Mouse (Mus musculus): ENCODE results near the gene Epha2.

The Epha2 gene

DNA sequence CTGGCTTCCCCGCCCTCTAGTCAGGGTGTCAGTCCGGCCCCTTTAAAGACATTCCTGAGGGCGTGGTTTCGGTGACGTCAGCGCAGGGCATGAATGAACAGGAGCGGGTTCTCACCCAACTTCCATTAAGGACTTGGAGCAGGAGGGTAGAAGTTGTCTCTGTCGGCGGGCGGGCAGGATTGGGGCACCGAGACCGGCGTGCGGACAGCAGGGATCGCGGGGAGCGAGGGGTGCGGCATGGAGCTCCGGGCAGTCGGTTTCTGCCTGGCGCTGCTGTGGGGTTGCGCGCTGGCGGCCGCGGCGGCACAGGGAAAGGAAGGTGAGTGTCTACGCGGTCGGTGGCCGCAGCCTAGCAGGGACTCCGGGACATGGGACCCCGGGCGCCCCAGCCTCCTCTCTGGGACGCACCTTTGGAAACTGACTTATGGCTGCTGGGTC is at the start of gene Epha2:
Gene Epha2 (plus strand): TSS at position 125 of the 438 bp plus-strand sequence.
- DNase-seq (ENCODE audit: low spot score), result no peak

DNA sequence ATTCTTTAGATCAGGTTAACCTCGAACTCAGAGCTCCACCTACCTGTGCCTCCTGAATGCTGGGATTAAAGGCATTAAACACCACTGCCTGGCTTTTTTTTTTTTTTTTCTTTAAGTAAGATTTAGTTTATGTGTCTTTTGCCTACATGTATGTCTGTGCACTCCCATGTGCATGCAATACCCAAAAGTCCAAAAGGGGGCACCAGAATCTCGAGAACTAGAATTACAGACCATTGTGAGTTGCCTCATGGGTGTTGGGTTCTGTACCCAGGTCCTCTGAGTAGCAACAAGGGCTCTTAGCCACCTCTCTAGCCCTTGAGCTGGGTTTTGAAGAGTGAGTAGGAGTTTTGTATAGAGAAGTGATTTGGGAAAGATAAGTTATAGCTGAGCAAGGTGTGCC is 48.4 kb upstream of the Epha2 start:
- no peak for DNase-seq (ENCODE audit: low spot score)

DNA sequence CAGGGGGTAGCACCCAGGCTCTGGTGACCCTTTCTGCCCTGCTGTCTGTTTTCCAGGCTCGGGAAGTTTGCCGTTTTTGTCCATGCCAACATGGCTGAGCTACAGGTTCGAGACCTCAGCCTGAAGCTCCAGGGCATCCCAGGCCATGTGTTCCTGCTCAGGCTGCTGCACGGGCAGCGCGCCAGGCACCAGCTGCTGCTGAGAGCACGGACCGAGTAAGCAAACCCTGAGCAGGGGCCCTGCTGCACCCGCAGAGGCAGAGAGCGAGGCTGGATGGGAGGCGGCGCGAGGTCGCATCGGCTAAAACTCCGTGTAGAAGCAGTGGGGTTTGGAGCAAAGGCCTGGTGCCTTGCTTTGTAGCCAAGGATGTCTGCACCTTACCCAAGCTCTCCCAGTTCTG is 46.8 kb upstream of the Epha2 start:
- no peak for DNase-seq (ENCODE audit: low spot score)

GRCm38 (mm10) chr4:141257440-141257839 is 43.6 kb upstream of the Epha2 start:
- DNase-seq (ENCODE audit: low spot score), result no peak

- DNase-seq (ENCODE audit: low spot score), result no peak
These were observed 41.6 kb upstream of the Epha2 start for GRCm38 (mm10) chr4:141259413-141259812.

GRCm38 (mm10) chr4:141260007-141260723 is 40.9 kb upstream of the Epha2 start:
- DNase-seq (ENCODE audit: low spot score), result no peak

DNA sequence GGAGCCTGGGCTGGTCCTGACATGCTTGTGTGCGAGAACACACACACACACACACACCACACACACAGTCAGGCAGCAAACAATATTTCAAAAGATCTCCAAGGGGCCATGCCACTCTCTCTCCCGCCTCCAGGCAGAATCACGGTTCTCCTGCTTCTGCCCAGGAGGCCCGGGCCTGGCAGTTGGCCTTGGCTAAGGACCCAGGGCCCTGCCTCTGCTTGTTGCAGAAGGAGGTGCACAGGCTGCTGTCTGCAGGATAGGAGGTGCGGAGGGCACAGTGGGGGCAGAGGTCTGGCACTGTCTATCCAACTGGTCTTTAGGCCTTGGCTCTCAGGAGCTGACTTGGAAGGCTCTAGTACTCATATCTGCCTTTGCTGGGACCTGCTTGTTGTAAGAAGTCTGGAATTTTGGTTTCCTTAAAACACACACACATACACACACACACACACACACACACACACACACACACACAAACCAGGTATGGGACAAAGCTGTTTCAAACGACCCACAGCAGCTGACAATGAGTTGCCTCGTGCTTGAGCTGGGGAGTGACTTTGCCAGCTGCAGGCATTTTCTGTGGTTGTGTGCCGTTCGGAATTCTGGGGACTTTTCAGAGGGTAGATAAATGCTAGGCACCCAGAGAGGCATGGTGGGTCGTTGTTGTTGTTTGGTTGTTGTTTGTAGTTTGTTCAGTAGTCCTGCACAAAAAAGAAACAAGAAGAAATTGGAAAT is 38.0 kb upstream of the Epha2 start:
- no peak for DNase-seq (ENCODE audit: low spot score)

GRCm38 (mm10) chr4:141265979-141266637 is 34.9 kb upstream of the Epha2 start:
- no peak for DNase-seq (ENCODE audit: low spot score)

DNA sequence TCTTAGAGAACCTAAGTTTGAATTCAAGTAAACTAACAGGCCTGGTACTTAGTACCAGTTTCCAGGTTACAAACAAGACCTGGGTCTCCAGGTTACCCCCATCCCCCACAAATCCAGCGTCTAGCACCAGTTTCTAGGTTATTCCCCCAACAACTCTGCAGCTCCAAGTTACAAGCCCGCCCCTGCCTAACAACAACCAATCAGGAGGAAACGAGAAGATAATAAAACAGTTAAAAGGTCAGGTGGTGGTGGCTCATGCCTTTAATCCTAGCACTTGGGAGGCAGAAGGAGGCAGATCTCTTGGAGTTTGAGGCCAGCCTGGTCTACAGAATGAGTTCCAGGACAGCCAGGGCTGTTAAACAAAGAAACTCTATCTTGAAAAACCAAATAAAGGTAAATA is 33.8 kb upstream of the Epha2 start:
- DNase-seq (ENCODE audit: low spot score), result no peak

- peak; percentile 29 for DNase-seq (ENCODE audit: low spot score)
These were observed 33.2 kb upstream of the Epha2 start for GRCm38 (mm10) chr4:141267837-141268236.

GRCm38 (mm10) chr4:141268350-141268749 is 32.7 kb upstream of the Epha2 start:
- no peak for DNase-seq (ENCODE audit: low spot score)

- no peak for DNase-seq (ENCODE audit: low spot score)
These were observed 32.0 kb upstream of the Epha2 start for GRCm38 (mm10) chr4:141269080-141269479.

DNA sequence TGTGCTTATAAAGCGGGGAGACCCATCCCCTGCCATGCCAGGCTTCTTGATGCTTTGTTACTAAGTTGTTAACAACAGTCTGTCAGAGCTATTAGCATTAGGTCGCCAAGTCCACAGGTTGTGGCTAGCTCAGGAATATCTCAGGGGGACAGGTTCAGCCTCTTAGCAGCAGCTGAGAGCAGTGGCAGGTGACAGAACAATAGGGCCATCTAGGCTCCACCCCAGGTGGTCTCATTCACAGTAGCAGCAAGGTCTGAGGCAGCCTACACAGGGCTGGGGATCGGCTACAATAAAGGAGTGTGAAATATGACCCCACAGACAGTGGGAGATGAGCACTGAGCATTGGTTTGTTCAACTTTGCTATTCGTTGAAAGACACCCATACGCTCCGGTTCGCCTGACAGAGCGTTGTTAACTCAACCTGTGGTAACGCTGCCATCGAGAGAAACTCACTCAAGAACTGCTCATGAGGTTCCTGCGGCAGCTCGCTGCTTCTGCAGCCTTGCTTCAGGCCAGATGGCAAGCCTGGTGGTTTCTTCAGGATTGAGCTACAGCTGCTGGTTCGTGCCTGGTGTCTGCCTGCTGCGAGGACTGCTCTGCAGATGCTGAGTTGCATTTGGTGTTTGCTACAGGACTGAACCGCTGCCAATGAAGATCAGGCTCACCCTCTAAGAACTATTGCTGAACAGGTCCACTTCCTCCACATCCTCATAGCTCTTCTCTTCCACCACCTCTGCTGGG is 30.7 kb upstream of the Epha2 start:
- no peak for DNase-seq (ENCODE audit: low spot score)

- no peak for DNase-seq (ENCODE audit: low spot score)
These were observed 29.8 kb upstream of the Epha2 start for GRCm38 (mm10) chr4:141271228-141271627.

DNA sequence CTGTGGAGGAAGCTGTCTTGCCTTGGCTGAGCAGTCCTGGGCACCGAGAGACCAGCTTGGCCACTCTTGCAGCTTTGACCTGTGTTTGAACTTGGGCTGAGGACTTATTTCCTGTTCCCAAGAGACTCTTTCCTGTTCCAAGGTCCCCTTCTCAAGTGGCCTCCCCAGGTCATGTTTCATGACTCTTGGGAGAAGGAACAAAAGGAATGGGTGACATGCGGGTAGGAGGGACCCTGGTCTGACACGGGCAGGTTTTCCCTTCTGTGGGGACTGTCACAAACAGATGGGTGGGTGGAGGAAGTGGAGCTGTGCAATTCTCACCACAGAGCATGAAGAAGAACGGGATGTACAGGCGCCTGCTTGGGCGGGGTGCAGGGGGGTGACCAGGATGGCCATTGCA is 29.3 kb upstream of the Epha2 start:
- DNase-seq (ENCODE audit: low spot score), result no peak

GRCm38 (mm10) chr4:141272878-141273277 is 28.2 kb upstream of the Epha2 start:
- DNase-seq (ENCODE audit: low spot score), result peak; percentile 53

- peak; percentile 73 for DNase-seq (ENCODE audit: low spot score)
These were observed 27.7 kb upstream of the Epha2 start for GRCm38 (mm10) chr4:141273296-141273695.

GRCm38 (mm10) chr4:141274485-141275341 is 26.3 kb upstream of the Epha2 start:
- no peak for DNase-seq (ENCODE audit: low spot score)

DNA sequence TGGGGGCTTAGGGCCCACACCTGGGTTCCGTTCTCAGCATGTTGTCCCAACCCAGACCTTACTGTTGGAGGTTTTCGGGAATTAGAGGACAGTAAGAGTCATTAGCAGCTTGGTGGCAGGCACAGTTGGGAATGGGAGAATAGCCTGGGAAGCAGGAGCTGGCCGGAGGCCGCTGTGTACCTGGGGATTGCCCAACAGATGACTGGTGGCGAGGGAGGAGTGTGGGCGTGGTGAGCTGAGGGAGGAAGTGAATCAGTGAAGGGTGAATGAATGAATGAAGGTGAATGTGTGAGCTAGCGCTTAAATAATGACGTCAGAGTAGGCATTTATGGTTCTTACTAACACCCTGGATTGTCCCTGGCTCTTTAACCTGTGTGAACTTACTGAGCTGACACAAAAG is 23.9 kb upstream of the Epha2 start:
- DNase-seq (ENCODE audit: low spot score), result no peak

- no peak for DNase-seq (ENCODE audit: low spot score)
These were observed 22.9 kb upstream of the Epha2 start for GRCm38 (mm10) chr4:141278154-141278553.

DNA sequence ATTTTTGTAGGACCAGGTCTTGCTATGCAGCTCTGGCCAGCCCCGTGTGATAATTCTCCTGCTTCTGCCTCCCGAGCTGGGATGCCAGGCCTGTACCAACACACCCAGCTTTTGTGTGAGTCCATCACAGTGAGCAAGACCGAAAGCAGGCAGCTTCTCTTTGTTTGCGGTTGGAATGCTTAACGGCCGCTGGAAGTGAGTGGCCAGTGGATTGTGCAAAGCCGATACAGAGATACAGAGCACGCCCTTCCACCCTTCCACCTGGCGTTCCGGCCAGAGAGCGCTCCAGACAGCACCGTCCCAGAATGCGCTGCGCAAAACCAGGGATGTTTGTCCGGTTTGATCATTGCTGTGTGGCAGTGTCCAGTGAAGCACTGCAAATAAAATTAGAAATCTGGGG is 21.7 kb upstream of the Epha2 start:
- no peak for DNase-seq (ENCODE audit: low spot score)
